Mouse (Mus musculus): Measurements from ENCODE around the gene Zfp652.

GRCm38 (mm10) chr11:95857716-95858527 lies 145.4 kb downstream of the Zfp652 start:
- TF ChIP-seq CTCF (IDR thresholded peaks at IDR 0.05; ENCODE audit: insufficient read depth, low read length) (no peak), POLR2A (IDR thresholded peaks at IDR 0.05; ENCODE audit: borderline replicate concordance, extremely low read depth, low read depth, low read length) (no peak)

Data from lung, adult 2 months (tissue).